Mouse (Mus musculus) hindbrain, embryonic 13.5 days (tissue): ENCODE data around the gene Gmps. TPM values are rescaled to one million over a fixed set of nuclear protein-coding genes. Genes with fewer than 3 reads are reported as not detected.

Experiments used
- ATAC-seq: fragments of 200-750 bp; cut with Nextera tagmentation; 2 replicates; pipeline ENCODE4 v1.8.0; 2017; ENCODE audit warnings: moderate TSS enrichment; ENCODE audit not compliant: low FRiP score
- H3K27ac ChIP-seq: fragments of 300-500 bp; sonication (generic); 2 replicates; pipeline ENCODE4 v1.5.1; 2015; ENCODE audit warnings: inconsistent platforms, mild to moderate bottlenecking, moderate library complexity
- H3K27me3 ChIP-seq: fragments of 300-500 bp; sonication (generic); 2 replicates; pipeline ENCODE4 v1.6.1; 2015; ENCODE audit warnings: mild to moderate bottlenecking, inconsistent platforms
- H3K36me3 ChIP-seq: fragments of 300-500 bp; sonication (generic); 2 replicates; pipeline ENCODE4 v1.6.1; 2015; ENCODE audit warnings: mild to moderate bottlenecking, inconsistent platforms
- H3K4me1 ChIP-seq: fragments of 300-500 bp; sonication (generic); replicated peaks from 2 replicates; pipeline ENCODE4 v1.6.1; 2015; ENCODE audit warnings: inconsistent platforms
- H3K4me2 ChIP-seq: fragments of 300-500 bp; sonication (generic); 2 replicates; pipeline ENCODE4 v1.6.1; 2015; ENCODE audit warnings: inconsistent platforms, mild to moderate bottlenecking, moderate library complexity
- H3K4me3 ChIP-seq: fragments of 300-500 bp; sonication (generic); 2 replicates; pipeline ENCODE4 v1.5.1; 2015; ENCODE audit warnings: mild to moderate bottlenecking, inconsistent platforms
- H3K9ac ChIP-seq: fragments of 300-500 bp; sonication (generic); 2 replicates; pipeline ENCODE4 v1.6.1; 2015; ENCODE audit warnings: mild to moderate bottlenecking, inconsistent platforms
- H3K9me3 ChIP-seq: fragments of 300-500 bp; sonication (generic); 2 replicates; pipeline ENCODE4 v1.6.1; 2016; ENCODE audit warnings: inconsistent platforms
- WGBS: fragments of 180-500 bp; shearing (Covaris S2); methylation state at CpG from one replicate; pipeline ENCODE4 v1.1.7; 2015; 5-methylcytosine and 5-hydroxymethylcytosine counted together
- polyA plus RNA-seq: library from polyadenylated mRNA; unstranded; fragments of >200 nt; fragmentation: Nextera tagmentation; extraction: Ambion mirVana; gene quantifications from 2 replicates; pipeline ENCODE4 v1.2.1, GENCODE M21; 2015

The Gmps gene
- polyA plus RNA-seq, 1 experiment from 2014 or later, result 44.5 TPM

DNA sequence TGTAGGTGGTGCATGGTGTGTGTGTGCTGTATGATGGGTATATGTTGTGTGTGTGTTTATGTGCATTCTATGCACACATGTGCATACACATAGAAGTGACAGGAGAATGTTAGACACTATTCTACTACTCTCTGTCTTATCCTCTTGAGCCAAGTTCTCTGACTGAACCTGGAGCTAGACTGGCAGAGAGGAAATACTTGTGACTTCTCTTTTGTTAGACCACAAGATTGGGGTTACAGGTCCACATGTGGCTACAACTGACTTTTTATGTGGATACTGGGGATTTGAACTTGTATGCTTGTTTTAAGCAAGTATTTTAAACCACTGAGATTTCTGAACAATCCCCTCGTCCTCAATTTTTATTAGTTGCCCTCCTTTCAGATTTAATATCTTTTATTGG lies 10.8 kb downstream of the Gmps start:
- Histone ChIP-seq H3K27ac (no peak overlapping the region), H3K27me3 (no peaks in the 10 kb centered on the region), H3K9ac (no peak overlapping the region)

DNA sequence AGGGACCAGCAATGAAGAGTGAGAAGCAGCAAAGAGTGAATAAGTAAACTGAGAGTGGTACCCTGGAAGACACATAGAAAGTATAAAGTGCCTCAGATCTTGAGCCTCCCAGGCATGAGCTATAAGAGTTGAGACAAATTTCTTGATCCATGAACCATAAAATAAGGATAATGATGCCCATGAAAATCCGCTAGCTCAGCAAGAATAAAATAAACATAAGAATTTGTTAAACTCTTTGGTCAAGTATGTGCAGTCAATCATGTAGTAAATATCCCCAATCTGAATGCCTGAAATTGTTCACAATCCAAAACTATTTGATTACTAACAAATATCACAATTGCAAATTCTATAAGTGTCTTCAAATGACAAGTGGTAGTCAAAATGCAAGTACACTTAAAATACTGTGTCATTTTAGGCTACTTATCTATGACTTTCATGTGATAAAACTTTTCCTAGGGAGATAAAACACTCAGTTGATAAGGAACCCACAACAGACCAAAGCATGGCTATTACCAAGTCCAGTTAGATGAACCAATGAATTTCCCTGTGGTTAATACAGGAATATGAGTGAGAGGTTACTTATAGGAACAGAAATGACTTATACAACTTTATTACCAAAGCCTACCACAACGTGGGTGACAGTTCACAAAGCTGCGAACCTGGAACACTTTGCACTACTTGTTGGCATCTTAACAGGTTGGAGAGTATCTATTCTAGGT lies 13.0 kb downstream of the Gmps start:
- Histone ChIP-seq H3K9me3 (no peaks in the 10 kb centered on the region), H3K27me3 (no peaks in the 10 kb centered on the region), H3K27ac (no peak overlapping the region), H3K4me1 (no peaks in the 10 kb centered on the region), H3K4me3 (no peak overlapping the region), H3K9ac (no peak overlapping the region), H3K4me2 (no peak overlapping the region), H3K36me3 (peaks cover 60% of the 10 kb centered on the region)
- ATAC-seq, result no peak
- 93% methylated on average over 3 of the region's 3 CpGs for WGBS

More for the DNA sequence above, 10.8 kb downstream of the Gmps start:
- peaks cover 56% of the 10 kb centered on the region for H3K36me3 ChIP-seq
- no peak overlapping the region for H3K4me2 ChIP-seq
- H3K9me3 ChIP-seq, result no peaks in the 10 kb centered on the region
- ATAC-seq, result no peak
- no peak overlapping the region for H3K4me3 ChIP-seq
- WGBS, result 95% methylated on average over 1 of the region's 1 CpGs
- no peaks in the 10 kb centered on the region for H3K4me1 ChIP-seq

DNA sequence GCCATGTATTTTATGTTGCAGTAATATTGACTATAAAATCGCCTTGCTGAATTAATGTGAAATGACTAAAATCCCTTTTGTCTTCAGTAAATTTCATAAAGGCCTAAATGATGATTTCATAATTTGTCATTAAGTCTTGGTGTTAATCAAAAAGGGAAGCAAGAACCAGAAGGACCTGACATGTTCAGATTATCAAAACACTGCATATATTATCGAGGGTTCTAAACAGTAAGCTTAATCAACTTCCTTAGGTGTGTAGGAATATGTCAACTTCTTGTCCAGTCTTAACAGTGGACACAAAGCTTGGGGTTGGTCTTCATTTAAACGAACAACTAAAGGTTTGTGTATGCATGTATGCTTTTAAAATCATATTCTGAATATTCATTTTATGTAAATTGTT lies 45.5 kb downstream of the Gmps start:
- H3K36me3 ChIP-seq, result peaks cover 16% of the 10 kb centered on the region

DNA sequence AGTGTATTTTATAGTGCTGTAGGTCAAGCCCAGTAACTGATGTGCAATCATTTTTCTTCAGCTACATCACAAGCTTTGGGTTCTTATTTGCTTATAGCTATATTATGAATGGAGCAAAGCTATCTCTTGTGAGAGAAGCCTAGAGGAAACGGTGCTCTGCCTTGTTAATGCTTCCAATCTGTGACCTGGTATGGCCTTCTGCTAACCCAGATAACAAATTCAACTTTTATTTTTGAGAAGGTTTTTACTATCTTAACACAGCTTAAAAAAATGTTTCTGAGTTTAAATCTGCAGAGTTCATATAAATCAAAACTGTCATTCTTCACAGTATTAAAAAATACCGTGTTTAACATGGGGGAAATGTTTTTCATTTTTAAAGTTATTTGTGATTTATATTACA lies 46.0 kb downstream of the Gmps start:
- H3K4me3 ChIP-seq, result no peak overlapping the region
- H3K36me3 ChIP-seq, result peaks cover 13% of the 10 kb centered on the region
- H3K9ac ChIP-seq, result no peak overlapping the region
- WGBS, result 91% methylated on average over 2 of the region's 2 CpGs
- no peak overlapping the region for H3K27ac ChIP-seq
- no peaks in the 10 kb centered on the region for H3K9me3 ChIP-seq
- no peak for ATAC-seq
- no peaks in the 10 kb centered on the region for H3K27me3 ChIP-seq
- H3K4me1 ChIP-seq, result no peaks in the 10 kb centered on the region
- H3K4me2 ChIP-seq, result no peak overlapping the region

More for the DNA sequence above, 45.5 kb downstream of the Gmps start:
- 93% methylated on average over 3 of the region's 3 CpGs for WGBS
- H3K9me3 ChIP-seq, result no peaks in the 10 kb centered on the region
- no peaks in the 10 kb centered on the region for H3K4me1 ChIP-seq
- H3K4me3 ChIP-seq, result no peak overlapping the region
- no peak overlapping the region for H3K9ac ChIP-seq
- ATAC-seq, result no peak
- no peak overlapping the region for H3K4me2 ChIP-seq
- no peak overlapping the region for H3K27ac ChIP-seq
- no peaks in the 10 kb centered on the region for H3K27me3 ChIP-seq

DNA sequence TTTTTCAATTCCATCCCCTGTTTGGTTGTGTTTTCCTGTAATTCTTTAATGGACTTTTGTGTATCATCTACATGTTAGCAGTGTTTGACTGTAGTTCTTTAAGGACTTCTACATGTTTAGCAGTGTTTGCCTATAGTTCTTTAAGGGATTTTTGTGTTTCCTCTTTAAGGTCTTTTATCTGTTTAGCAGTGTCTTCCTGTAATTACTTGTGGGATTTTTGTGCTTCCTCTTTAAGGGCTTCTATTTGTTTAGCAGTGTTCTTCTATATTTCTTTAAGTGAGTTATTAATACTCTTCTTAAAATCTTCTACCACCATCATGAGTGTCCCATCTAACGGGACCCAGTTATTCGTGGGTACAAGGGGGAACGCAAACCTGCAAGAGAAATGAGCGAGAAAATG lies 53.9 kb downstream of the Gmps start:
- Histone ChIP-seq H3K4me3 (no peak overlapping the region), H3K27ac (no peak overlapping the region), H3K4me2 (no peak overlapping the region), H3K27me3 (no peaks in the 10 kb centered on the region), H3K4me1 (no peaks in the 10 kb centered on the region), H3K9me3 (no peaks in the 10 kb centered on the region), H3K36me3 (peaks cover 6% of the 10 kb centered on the region), H3K9ac (no peak overlapping the region)
- ATAC-seq, result no peak
- 96% methylated on average over 4 of the region's 4 CpGs for WGBS

DNA sequence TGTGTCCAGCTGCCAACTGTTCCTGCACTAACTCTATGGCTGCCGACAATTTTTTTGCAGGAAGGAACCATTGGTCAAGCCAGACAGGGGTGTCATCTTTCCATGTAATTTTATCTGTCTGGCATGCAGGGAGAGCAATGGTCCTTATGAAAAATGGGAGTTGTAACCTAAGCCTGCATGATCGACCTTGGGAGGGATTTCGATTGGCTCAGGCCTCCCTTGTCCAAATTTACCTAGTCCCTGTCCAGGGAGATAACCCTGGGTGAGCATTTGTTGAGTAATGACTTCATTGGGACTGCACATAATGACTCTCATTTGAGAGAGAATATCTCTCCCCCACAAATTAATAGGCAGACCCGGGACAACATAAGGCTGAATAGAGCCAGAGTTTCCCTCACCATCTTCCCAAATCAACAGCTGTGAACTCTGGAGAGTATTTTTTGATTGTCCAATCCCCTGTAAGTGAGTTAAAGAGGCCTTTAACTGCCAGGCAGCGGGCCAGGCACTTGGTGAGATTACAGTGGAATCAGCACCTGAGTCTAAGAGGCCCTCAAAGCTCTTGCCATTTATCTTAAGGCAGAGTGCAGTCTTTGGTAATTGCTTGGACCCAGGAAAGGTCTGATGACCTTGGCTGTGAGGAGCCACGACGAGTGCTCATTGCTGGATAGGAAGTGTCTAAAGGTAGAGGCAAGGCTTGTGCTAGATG lies 62.4 kb downstream of the Gmps start:
- ATAC-seq, result no peak
- no peaks in the 10 kb centered on the region for H3K36me3 ChIP-seq
- no peaks in the 10 kb centered on the region for H3K9me3 ChIP-seq
- no peak overlapping the region for H3K4me2 ChIP-seq
- no peak overlapping the region for H3K27ac ChIP-seq
- H3K4me3 ChIP-seq, result no peak overlapping the region
- no peak overlapping the region for H3K9ac ChIP-seq
- WGBS, result 82% methylated on average over 7 of the region's 7 CpGs
- no peaks in the 10 kb centered on the region; the same call in 1 of the 2 replicates for H3K4me1 ChIP-seq
- no peaks in the 10 kb centered on the region for H3K27me3 ChIP-seq

DNA sequence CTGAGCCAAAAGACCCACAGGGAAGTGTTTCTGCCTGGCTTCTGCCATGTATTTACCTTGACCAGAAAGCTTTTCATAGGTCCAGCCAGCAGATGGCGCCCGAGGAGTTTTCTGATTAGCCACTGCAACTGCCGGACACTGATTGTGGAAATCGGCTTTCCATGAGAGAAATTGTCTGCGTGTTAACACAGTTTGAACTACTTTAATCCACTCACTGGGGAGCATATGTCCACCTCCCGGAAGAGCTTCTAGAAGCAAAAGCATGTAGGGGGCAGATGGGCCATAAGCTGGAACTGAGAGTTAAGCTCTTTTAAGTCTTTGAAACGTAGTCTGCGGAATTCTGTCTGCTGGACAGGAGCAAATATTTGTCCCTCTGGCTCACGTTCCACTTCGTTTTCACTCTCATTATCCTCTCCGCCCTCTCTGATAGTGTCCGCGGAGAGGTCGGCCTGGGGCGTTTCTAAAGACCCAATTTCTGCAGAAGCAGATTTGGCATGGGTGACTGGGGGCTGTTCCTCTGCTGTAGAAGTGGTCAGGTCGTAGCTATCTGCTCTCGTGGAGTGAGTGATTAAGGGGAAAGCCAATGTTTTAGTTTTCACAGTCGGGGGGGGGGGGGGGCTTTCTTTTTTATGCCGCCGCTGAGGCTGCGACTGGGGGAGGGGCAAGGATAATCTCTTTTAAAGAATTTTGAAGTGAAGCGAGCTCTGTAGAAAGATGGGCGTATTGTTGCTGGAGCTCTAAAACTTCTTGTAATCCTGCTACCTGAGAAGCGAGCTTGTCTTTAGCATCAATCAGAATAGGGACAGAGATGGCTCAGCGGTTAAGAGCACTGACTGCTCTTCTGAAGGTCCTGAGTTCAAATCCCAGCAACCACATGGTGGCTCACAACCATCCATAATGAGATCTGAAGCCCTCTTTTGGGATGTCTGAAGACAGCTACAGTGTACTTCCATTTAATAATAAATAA lies 64.2 kb downstream of the Gmps start:
- 14% methylated on average over 25 of the region's 25 CpGs for WGBS
- Histone ChIP-seq H3K27ac (0 out of 2 replicates have a peak overlapping the region, but pooled peaks have one; percentile 18), H3K4me3 (peak overlapping the region; percentile 33), H3K36me3 (no peaks in the 10 kb centered on the region), H3K9me3 (no peaks in the 10 kb centered on the region), H3K4me1 (no peaks in the 10 kb centered on the region; the same call in 1 of the 2 replicates), H3K27me3 (no peaks in the 10 kb centered on the region), H3K4me2 (peak overlapping the region; percentile 72), H3K9ac (peak overlapping the region; percentile 67)
- ATAC-seq, result peak; percentile 89

Other genes with a start within 250 kb of the Gmps start
- gene Plch1, start 76.6 kb upstream of the Gmps start, polyA plus RNA-seq, result 11.1 and 12.2 TPM in 2 replicates
- gene E130311K13Rik, start 46.6 kb upstream of the Gmps start, polyA plus RNA-seq, result 5.3 and 6.4 TPM in 2 replicates
- gene Slc33a1, start 11.3 kb upstream of the Gmps start, polyA plus RNA-seq, result 15.1 and 15.5 TPM in 2 replicates
- 0.09 and 0.19 TPM in 2 replicates for gene Vmn2r1, start 105.4 kb downstream of the Gmps start, polyA plus RNA-seq
- gene Vmn2r2, start 165.8 kb downstream of the Gmps start, polyA plus RNA-seq, result not detected in 2 replicates